Mouse (Mus musculus): ENCODE data around the gene Mvp. TPM values are rescaled to one million over a fixed set of nuclear protein-coding genes. Genes with fewer than 3 reads are reported as not detected.

Gene Mvp
- total RNA-seq, 2 experiments from 2014 or later = 8.0 to 10.1 TPM

DNA sequence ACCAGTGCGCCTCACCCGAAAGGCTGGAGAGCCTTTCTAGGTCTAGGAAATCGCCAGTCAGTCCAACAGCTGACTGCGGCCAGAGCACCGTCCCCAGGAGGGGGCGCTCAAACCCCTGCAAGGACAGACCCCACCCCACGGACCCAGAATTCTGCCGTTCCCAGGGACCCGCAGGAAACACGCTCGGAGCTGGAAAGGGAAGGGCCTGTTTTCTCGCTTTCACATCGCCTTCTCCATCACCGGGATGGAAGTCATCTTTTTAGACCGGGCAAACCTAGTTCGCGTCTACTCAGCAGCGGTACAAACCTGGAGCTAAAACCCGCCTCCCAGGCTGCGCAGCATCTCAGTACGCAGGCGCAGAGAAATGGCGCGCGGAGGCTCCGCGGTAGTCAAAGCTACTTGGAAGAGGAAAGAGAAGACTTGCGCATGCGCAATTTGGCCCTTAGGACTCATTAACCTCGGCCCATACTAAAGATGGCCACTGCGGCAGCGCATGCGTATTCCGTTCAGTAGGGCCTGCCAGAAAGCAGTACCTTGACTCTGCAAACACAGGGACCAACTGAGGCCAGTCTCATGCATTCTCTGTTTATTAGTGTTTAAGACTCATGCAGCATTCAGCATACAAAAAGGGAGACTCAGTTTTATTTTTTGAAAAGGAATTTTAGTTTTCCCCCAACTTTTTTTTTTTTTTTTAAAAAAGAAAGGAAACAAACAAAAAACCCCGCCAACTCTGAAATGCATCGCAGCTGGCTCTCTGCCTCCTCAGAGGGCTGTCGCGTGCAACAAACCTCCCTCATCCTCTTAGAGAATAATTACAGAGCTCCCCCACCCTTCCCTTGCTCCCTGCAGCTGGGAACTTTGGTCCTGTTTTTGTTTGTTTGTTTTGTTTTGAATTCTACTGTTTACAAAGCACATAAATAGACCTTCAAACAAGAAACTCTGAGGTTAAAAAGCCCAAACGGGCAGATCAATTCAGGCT lies 2.8 kb upstream of the Mvp start, which contains the start of gene Pagr1a:
Gene Pagr1a, minus strand, starts transcription at position 382 of the 979 bp plus-strand sequence.
- TF ChIP-seq CTCF (conservative IDR thresholded peaks at IDR 0.05) = peak; percentile 91
- Histone ChIP-seq H3K27ac (peak within 1 kb of the TSS; percentile 99), H3K4me3 (peak within 1 kb of the TSS; percentile 77)
- peak; percentile 95 to 98 for DNase-seq (ENCODE audit: low spot score in 2 of 2)

DNA sequence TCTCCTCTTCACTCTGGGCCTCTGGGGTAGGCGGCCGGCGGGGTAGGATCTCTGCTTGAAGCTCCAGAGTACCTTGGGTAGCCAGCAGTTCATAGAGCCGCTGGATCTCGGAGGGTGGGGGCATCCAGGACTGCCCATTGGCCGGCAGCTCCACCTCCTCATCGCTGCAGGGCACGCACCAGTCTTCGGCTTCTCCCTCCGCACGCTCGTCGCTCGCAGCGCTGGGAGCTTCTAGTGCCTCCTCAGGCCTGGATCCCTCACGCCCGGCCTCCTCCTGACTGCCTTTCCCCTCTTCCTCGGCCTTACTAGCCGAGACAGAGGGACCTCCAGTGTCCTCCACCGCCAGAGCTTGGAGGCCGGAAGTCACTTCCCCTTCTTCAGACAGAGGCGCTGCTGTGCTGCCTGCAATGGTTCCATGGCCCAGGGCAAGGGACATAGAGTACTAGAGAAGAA lies 2.1 kb upstream of the Mvp start:
- peak in 1 of 2 experiments; percentile 43 for DNase-seq (ENCODE audit: low spot score in 2 of 2)
- TF ChIP-seq CTCF (conservative IDR thresholded peaks at IDR 0.05) = no peak

DNA sequence TGATC lies 1.9 kb upstream of the Mvp start, which contains the start of gene Pagr1b:
Gene Pagr1b, minus strand, starts transcription at position 4 of the 5 bp plus-strand sequence.
- Histone ChIP-seq H3K4me3 (peak within 1 kb of the TSS; percentile 77), H3K27ac (peak within 1 kb of the TSS; percentile 99)
- no peak for TF ChIP-seq CTCF (conservative IDR thresholded peaks at IDR 0.05)
- no peak for DNase-seq (ENCODE audit: low spot score in 2 of 2)

More for the DNA sequence above, 2.1 kb upstream of the Mvp start:
- peak overlapping the region; percentile 99 for H3K27ac ChIP-seq
- peak overlapping the region; percentile 77 for H3K4me3 ChIP-seq

DNA sequence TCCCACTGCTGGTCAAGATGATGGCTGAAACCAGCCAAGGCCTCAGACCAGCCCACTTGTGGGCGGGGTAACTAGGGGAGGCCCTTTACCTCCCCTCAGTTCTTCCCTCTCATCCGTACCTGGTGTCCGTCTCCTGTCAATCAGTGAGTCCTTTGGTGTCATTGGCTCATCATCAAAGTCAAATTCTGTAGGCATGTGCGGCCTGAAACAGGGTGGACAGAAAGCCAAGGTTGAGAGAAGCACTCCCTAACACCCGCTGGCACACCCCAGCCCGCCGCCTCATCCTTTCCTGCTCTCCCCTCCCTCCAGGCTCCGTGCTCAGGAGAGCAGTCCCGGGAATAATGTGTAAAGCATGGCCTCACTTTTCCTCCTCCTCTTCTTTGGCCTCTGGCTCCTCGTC lies 1.7 kb upstream of the Mvp start:
- Histone ChIP-seq H3K27ac (peak overlapping the region; percentile 99), H3K4me3 (peak overlapping the region; percentile 77)
- DNase-seq (ENCODE audit: low spot score in 2 of 2) = no peak
- TF ChIP-seq CTCF (conservative IDR thresholded peaks at IDR 0.05) = no peak

DNA sequence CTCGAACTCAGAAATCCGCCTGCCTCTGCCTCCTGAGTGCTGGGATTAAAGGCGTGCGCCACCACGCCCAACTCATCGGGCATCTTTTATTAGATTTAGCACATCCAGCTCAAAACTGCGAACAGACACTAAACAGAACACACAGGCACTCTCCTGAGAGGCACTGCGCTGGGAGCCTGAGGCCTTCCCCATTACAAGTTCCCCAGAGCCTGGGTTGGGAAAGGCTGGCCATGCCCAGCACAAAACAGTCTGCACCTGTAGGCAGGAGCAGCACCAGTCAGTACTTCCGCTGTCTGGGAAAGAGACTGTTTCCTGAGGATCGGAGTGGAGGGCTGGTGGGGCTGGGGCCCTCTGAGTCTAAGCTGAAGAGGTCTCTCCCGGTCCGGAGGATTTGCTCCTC lies 572 bp upstream of the Mvp start:
- no peak for DNase-seq (ENCODE audit: low spot score in 2 of 2)
- Histone ChIP-seq H3K27ac (peak overlapping the region; percentile 99; the same call in 1 of the 2 replicates), H3K4me3 (no peak overlapping the region)
- no peak for TF ChIP-seq CTCF (conservative IDR thresholded peaks at IDR 0.05)

- no peak overlapping the region; the same call in 1 of the 2 replicates for H3K4me3 ChIP-seq
- no peak for TF ChIP-seq CTCF (conservative IDR thresholded peaks at IDR 0.05)
- H3K27ac ChIP-seq = no peak overlapping the region
- DNase-seq (ENCODE audit: low spot score in 2 of 2) = no peak
These were observed 1.0 kb downstream of the Mvp start for GRCm38 (mm10) chr7:127013385-127013784.

GRCm38 (mm10) chr7:127012845-127013244 lies 1.6 kb downstream of the Mvp start:
- no peak overlapping the region for H3K4me3 ChIP-seq
- DNase-seq (ENCODE audit: low spot score in 2 of 2) = no peak
- no peak for TF ChIP-seq CTCF (conservative IDR thresholded peaks at IDR 0.05)
- H3K27ac ChIP-seq = no peak overlapping the region

GRCm38 (mm10) chr7:127012374-127012773 lies 2.0 kb downstream of the Mvp start:
- H3K4me3 ChIP-seq = no peak overlapping the region
- 0 out of 2 replicates have a peak overlapping the region, but pooled peaks have one; percentile 23 for H3K27ac ChIP-seq
- TF ChIP-seq CTCF (conservative IDR thresholded peaks at IDR 0.05) = no peak
- no peak for DNase-seq (ENCODE audit: low spot score in 2 of 2)

DNA sequence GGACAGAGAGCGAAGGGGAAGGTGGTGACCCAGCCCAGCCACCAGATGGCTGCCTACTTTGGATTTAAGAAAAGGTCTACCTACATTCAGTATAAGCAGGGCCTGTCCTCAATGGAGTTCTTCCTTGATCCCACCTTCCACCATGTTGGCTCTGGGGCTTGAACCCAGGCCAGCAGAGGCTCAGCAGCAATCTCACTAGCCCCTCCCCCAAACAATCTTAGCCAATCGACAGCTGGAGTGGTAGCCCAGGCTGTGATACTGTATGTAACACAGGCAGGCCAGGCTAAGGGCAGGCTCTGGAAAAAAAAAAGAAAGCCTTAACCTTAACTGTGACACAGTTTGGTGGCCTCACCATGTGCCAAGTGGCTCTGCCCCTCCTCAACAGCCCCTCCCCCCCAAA lies 2.7 kb downstream of the Mvp start:
- Histone ChIP-seq H3K27ac (0 out of 2 replicates have a peak overlapping the region, but pooled peaks have one; percentile 23), H3K4me3 (no peak overlapping the region)
- DNase-seq (ENCODE audit: low spot score in 2 of 2) = no peak
- no peak for TF ChIP-seq CTCF (conservative IDR thresholded peaks at IDR 0.05)

DNA sequence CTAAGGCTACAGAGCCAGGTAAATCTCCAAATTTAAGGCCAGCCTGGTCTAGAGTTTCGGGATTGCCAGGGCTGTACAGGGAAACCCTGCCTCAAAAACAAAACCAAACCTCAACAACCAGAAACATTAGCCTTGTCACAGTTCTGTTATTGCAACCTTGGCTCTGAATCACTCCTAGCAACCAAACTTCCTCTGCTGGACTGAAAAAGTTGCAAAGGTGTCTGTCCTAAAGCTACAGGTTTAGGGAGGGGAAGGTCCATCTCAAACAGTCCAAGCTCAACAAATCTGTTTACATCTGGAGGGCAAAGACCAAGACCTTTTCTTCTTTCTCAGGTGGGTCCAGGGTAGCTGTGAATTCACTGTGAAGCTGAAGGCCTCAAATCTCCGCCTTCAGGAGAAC lies 3.4 kb downstream of the Mvp start:
- DNase-seq (ENCODE audit: low spot score in 2 of 2) = no peak
- no peak for TF ChIP-seq CTCF (conservative IDR thresholded peaks at IDR 0.05)
- Histone ChIP-seq H3K4me3 (no peak overlapping the region), H3K27ac (peak overlapping the region; percentile 32; the same call in 1 of the 2 replicates)

DNA sequence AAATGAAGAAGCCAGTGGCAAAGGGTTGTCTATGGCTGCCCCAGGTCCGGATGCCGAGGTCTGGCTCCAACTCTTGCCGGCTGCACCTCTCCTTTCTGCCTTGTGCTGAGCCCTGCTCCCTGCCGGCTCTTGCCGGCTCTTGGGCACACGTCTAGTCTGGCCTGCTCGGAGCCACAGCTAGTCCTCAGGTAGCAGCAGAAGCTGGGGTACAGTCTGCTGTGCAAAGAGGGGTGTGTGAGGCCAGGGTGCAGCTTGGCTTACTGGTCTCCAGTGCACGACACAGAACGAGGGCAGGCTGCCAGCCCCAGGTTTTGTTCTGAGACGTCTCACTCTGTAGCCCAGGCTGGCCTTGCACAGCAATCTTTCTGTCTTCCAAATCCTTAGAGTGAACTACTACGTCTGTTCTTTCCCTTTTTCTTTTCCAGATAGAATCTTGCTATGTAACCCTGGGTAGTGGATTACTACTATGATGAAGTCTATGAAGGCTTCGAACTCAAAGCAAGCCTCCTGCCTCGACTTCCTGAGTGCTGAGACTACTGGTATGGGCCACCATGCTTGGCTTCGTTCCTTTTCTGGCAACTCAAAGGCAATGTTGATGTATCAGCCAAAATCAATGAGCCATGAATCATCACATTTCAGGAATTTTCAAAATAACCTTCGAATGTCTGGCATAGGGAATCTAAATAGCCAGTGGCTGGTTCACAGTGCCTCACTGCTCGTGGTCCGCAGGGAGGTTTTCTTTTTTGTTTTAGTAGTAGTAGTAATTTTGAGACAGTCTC lies 4.9 kb downstream of the Mvp start:
- no peak for DNase-seq (ENCODE audit: low spot score in 2 of 2)
- H3K27ac ChIP-seq = peak overlapping the region; percentile 93
- TF ChIP-seq CTCF (conservative IDR thresholded peaks at IDR 0.05) = no peak
- H3K4me3 ChIP-seq = no peak overlapping the region

DNA sequence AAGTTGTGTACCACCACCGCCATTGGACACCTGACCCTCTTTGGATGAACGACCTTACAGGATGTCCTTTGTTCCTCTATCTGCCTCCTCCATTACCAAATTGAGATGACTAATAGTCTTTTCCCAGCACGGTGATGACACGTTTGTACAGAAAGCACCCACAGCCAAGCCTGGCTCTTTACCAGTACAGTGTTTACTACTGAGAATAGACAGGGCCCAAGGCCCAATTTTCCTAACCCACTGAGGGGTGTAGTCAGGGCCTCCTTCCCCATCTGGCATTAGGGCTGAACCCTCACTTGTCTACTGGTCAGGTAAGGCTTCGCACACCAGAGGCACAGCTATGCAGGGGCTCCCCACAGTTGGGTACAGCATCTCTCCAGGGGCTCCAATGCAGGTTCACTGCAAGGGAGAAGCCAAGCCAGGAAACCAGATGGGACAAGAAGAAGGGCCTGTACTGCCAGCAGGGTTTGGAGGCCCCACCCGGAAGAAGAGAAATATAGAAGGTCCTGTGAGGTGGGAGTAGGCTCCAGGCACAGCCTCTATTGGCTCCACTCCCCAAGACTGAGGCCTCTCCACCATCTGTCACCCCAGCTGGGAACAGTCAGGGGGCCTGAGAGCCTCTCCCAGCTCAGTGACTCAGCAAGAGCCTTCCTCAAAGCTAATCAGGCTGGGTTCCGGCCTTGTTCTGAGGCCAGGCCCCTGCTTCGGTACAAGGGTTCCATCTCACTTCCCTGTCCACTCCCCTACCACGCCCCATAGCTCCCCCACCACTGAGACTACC lies 6.0 kb downstream of the Mvp start:
- Histone ChIP-seq H3K27ac (peak overlapping the region; percentile 93), H3K4me3 (no peak overlapping the region)
- DNase-seq (ENCODE audit: low spot score in 2 of 2) = peak; percentile 85 to 90
- TF ChIP-seq CTCF (conservative IDR thresholded peaks at IDR 0.05) = no peak
